Mouse (Mus musculus) heart, adult 2 months (tissue): ENCODE measurements around the gene Gmcl1. TPM values are rescaled to one million over a fixed set of nuclear protein-coding genes. Genes with fewer than 3 reads are reported as not detected.

Source experiments
- DNase-seq, 2 experiments: peaks; one replicate each; pipeline ENCODE4 v3.0.0; 2021
- H3K27ac ChIP-seq: fragments of 200-600 bp; 2 replicates; pipeline ENCODE4 v1.8.1; 2022
- H3K27me3 ChIP-seq: fragments of 200-500 bp; 2 replicates; pipeline ENCODE4 v1.6.1; 2012; ENCODE audit warnings: mild to moderate bottlenecking, low read length, inconsistent platforms, mixed read lengths; ENCODE audit not compliant: control insufficient read depth, insufficient read depth
- H3K36me3 ChIP-seq: fragments of 200-500 bp; 2 replicates; pipeline ENCODE4 v1.6.1; 2012; ENCODE audit warnings: low read length, inconsistent platforms; ENCODE audit not compliant: control insufficient read depth, insufficient read depth
- H3K4me1 ChIP-seq: fragments of 200-500 bp; 2 replicates; pipeline ENCODE4 v1.6.1; 2011; ENCODE audit warnings: low read length; ENCODE audit not compliant: control insufficient read depth, insufficient read depth
- H3K4me3 ChIP-seq: fragments of 200-600 bp; 2 replicates; pipeline ENCODE4 v1.8.1; 2022
- H3K79me2 ChIP-seq: fragments of 200-500 bp; replicated peaks from 2 replicates; pipeline ENCODE4 v1.6.1; 2012; ENCODE audit warnings: mild to moderate bottlenecking, inconsistent platforms, low read length, moderate library complexity, mixed read lengths; ENCODE audit not compliant: control insufficient read depth, insufficient read depth
- H3K9ac ChIP-seq: fragments of 200-500 bp; 2 replicates; pipeline ENCODE4 v1.6.1; 2012; ENCODE audit warnings: low read depth, mild to moderate bottlenecking, control low read depth, inconsistent platforms, low read length, mixed read lengths
- CTCF ChIP-seq: fragments of 200-600 bp; IDR thresholded peaks from 2 replicates; pipeline ENCODE4 v1.8.1; 2022; ENCODE audit warnings: antibody characterized with exemption, mild to moderate bottlenecking, moderate library complexity
- EP300 ChIP-seq: fragments of 200-500 bp; IDR thresholded peaks from 2 replicates; pipeline ENCODE4 v1.6.1; 2011; ENCODE audit warnings: low read depth, low read length, control low read depth; ENCODE audit not compliant: insufficient read depth
- POLR2A ChIP-seq: fragments of 200-500 bp; IDR thresholded peaks from 2 replicates; pipeline ENCODE4 v1.6.1; 2011; ENCODE audit warnings: mild to moderate bottlenecking, low read depth, low read length, control low read depth; ENCODE audit not compliant: insufficient read depth
- WGBS: fragments of 180-500 bp; shearing (Covaris S2); methylation state at CpG from one replicate; pipeline ENCODE4 v1.1.7; 2018; 5-methylcytosine and 5-hydroxymethylcytosine counted together
- intact Hi-C: fragments of 180-260 bp; cut with DNase I; formaldehyde crosslinking; loops from one replicate; pipeline ENCODE4 v1.15.1; 2025
- polyA plus RNA-seq: library from polyadenylated mRNA; depleted of rRNA; stranded (reverse); fragments of >200 nt; gene quantifications from 2 replicates; pipeline ENCODE4 v1.2.3, GENCODE M21; 2012
- total RNA-seq, 2 experiments: library from RNA; stranded (reverse); gene quantifications; 2 replicates each; pipeline ENCODE4 v1.2.3; 2021

Gmcl1 gene
- total and polyA plus RNA-seq, 3 experiments: 2.7 to 5.0 (median 4.3) TPM

DNA sequence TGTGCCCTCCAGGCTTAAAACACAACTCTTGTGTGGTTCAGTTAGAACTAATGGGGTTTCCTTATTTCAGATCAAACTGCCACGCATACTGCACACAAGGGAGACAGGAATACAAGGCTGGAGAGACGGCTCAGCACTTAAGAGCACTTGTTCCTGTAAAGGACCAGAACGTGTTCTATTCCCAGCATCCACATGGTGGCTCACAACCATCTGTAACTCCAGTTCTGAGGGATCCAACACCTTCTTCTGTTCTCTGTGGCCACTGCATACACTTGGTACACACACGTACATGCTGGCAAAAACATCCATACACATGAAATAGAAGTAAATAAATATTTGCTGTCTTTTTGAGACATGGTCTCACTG, 43.5 kb upstream of the Gmcl1 start:
- intact Hi-C loops: no loop called here
- H3K9ac ChIP-seq: no peak overlapping the region
- no peaks in the 10 kb centered on the region for H3K27me3 ChIP-seq
- 49% methylated on average over 4 of the region's 4 CpGs for WGBS
- H3K4me3 ChIP-seq: peak overlapping the region; percentile 5; the same call in 1 of the 2 replicates
- H3K27ac ChIP-seq: peak overlapping the region; percentile 72
- no peaks in the 10 kb centered on the region for H3K79me2 ChIP-seq
- H3K4me1 ChIP-seq: peaks cover 8% of the 10 kb centered on the region
- TF ChIP-seq POLR2A (no peak), EP300 (no peak), CTCF (no peak)
- no peaks in the 10 kb centered on the region for H3K36me3 ChIP-seq
- DNase-seq: no peak

GRCm38 (mm10) chr6:86776001-86776705, 43.0 kb upstream of the Gmcl1 start:
- WGBS: 55% methylated on average over 8 of the region's 8 CpGs
- Histone ChIP-seq H3K4me1 (peaks cover 8% of the 10 kb centered on the region), H3K27me3 (no peaks in the 10 kb centered on the region), H3K79me2 (no peaks in the 10 kb centered on the region), H3K4me3 (peak overlapping the region; percentile 5; the same call in 1 of the 2 replicates), H3K27ac (peak overlapping the region; percentile 72), H3K36me3 (no peaks in the 10 kb centered on the region), H3K9ac (no peak overlapping the region)
- peak; percentile 67 to 77 for DNase-seq
- TF ChIP-seq EP300 (peak; percentile 91), POLR2A (no peak), CTCF (no peak)
- intact Hi-C loops: no loop called here

GRCm38 (mm10) chr6:86774937-86775336, 41.8 kb upstream of the Gmcl1 start:
- Histone ChIP-seq H3K4me3 (no peak overlapping the region), H3K27ac (no peak overlapping the region), H3K27me3 (no peaks in the 10 kb centered on the region), H3K79me2 (no peaks in the 10 kb centered on the region), H3K9ac (no peak overlapping the region), H3K4me1 (peaks cover 10% of the 10 kb centered on the region), H3K36me3 (no peaks in the 10 kb centered on the region)
- WGBS: 85% methylated on average over 6 of the region's 6 CpGs
- DNase-seq: no peak
- TF ChIP-seq POLR2A: no peak
- TF ChIP-seq CTCF: no peak
- no peak for TF ChIP-seq EP300
- intact Hi-C loops: no loop called here

- Histone ChIP-seq H3K9ac (no peak overlapping the region), H3K36me3 (no peaks in the 10 kb centered on the region), H3K4me3 (no peak overlapping the region), H3K4me1 (peaks cover 10% of the 10 kb centered on the region), H3K27me3 (no peaks in the 10 kb centered on the region), H3K27ac (no peak overlapping the region), H3K79me2 (no peaks in the 10 kb centered on the region)
- no peak for DNase-seq
- intact Hi-C loops: no loop called here
- TF ChIP-seq POLR2A (no peak), CTCF (0 out of 2 replicates have a peak, but pooled peaks have one; percentile 2)
- WGBS: 81% methylated on average over 4 of the region's 4 CpGs
These were observed 40.6 kb upstream of the Gmcl1 start for GRCm38 (mm10) chr6:86773830-86774229.

DNA sequence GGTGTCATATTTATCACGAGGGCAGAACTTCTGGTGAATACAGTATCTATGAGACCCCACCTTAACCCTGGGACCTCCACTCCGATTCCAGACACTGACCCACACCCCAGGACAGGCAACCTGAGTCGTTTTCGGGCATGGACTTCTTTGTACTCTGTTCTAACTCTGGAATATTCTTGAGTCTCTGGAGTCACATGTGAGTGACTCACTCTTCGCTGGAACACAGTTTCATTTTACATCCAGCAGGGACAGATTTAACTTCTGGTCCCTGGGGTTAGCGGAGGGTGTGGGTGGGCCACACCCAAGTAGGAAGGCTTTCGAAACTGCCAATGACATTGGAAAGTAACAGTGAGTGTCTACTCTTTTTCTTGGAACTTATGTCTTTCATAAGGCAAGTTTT, 39.4 kb upstream of the Gmcl1 start:
- H3K9ac ChIP-seq: no peak overlapping the region; the same call in 1 of the 2 replicates
- H3K36me3 ChIP-seq: no peaks in the 10 kb centered on the region
- intact Hi-C loops: no loop called here
- DNase-seq: peak; percentile 36 to 52
- H3K4me1 ChIP-seq: peaks cover 10% of the 10 kb centered on the region
- peak overlapping the region; percentile 66 for H3K27ac ChIP-seq
- 45% methylated on average over 7 of the region's 7 CpGs for WGBS
- TF ChIP-seq CTCF: peak; percentile 35
- TF ChIP-seq EP300: no peak
- 0 out of 2 replicates have a peak, but pooled peaks have one; percentile 22 for TF ChIP-seq POLR2A
- H3K4me3 ChIP-seq: no peak overlapping the region
- no peaks in the 10 kb centered on the region for H3K79me2 ChIP-seq
- H3K27me3 ChIP-seq: no peaks in the 10 kb centered on the region

GRCm38 (mm10) chr6:86768938-86769337, 35.8 kb upstream of the Gmcl1 start:
- H3K9ac ChIP-seq: no peak overlapping the region
- peaks cover 6% of the 10 kb centered on the region for H3K4me1 ChIP-seq
- H3K79me2 ChIP-seq: no peaks in the 10 kb centered on the region
- no peak overlapping the region for H3K27ac ChIP-seq
- no peak for DNase-seq
- TF ChIP-seq EP300 (no peak), POLR2A (no peak), CTCF (no peak)
- no peaks in the 10 kb centered on the region for H3K36me3 ChIP-seq
- H3K27me3 ChIP-seq: no peaks in the 10 kb centered on the region
- 90% methylated on average over 4 of the region's 4 CpGs for WGBS
- intact Hi-C loops: no loop called here
- H3K4me3 ChIP-seq: no peak overlapping the region
